Mouse (Mus musculus): ENCODE measurements around the gene Gm6482. TPM values are rescaled to one million over a fixed set of nuclear protein-coding genes. Genes with fewer than 3 reads are reported as not detected.

The Gm6482 gene
- polyA plus RNA-seq (2012; rRNA removed): not detected in 2 replicates

DNA sequence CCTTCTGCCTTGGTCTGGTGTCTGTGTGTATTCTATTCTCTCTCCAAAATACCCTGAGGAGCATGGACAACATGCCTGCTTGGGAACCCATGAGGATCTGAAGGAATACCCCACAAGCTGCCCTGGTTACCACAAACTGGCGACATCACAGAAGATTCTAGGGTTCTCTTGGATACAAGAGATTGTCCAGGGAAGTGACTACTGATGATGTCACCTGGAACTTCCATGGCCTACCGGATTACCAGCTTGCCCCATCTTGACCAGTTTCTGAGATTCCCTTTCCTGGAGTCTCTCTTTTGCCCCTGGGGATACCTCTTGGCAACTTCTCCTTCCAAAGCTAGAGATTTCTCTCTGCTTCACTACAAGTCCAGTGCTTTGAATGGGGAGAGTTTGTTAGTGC, at the start of gene Gm6482:
Gene Gm6482, minus strand, starts transcription at position 101 of the 400 bp plus-strand sequence.

DNA sequence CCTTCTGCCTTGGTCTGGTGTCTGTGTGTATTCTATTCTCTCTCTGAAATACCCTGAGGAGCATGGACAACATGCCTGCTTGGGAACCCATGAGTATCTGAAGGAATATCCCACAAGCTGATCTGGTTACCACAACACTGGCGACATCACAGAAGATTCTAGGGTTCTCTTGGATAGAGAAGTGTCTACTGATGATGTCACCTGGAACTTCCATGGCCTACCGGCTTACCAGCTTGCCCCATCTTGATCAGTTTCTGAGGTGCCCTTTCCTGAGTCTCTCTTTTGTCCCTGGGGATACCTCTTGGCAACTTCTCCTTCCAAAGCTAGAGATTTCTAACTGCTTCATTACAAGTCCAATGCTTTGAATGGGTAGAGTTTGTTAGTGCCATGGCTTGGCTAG, 45.3 kb upstream of the Gm6482 start, which contains the start of gene Gm7954:
Gene Gm7954, minus strand, starts transcription at position 101 of the 400 bp plus-strand sequence.

DNA sequence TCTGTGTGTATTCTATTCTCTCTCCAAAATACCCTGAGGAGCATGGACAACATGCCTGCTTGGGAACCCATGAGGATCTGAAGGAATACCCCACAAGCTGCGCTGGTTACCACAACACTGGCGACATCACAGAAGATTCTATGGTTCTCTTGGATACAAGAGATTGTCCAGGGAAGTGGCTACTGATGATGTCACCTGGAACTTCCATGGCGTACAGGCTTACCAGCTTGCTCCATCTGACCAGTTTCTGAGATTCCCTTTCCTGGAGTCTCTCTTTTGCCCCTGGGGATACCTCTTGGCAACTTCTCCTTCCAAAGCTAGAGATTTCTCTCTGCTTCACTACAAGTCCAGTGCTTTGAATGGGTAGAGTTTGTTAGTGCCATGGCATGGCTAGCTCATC, 21.8 kb downstream of the Gm6482 start, which contains the start of gene Gm7945:
Gene Gm7945, minus strand, starts transcription at position 101 of the 400 bp plus-strand sequence.

Other genes with a start within 250 kb of the Gm6482 start
- 0.21 and 0.84 TPM in 2 replicates for gene Sftpd, start 223.1 kb downstream of the Gm6482 start, polyA plus RNA-seq (2012; rRNA removed)
- gene Gm2832, start 129.5 kb downstream of the Gm6482 start, polyA plus RNA-seq (2012; rRNA removed): 0.01 and 0.02 TPM in 2 replicates
- not detected in 2 replicates for gene Gm5798, start 59.7 kb downstream of the Gm6482 start, polyA plus RNA-seq (2012; rRNA removed)
- gene Gm7945, start 21.9 kb downstream of the Gm6482 start, polyA plus RNA-seq (2012; rRNA removed): not detected in 2 replicates
- gene Gm7954, start 45.2 kb upstream of the Gm6482 start, polyA plus RNA-seq (2012; rRNA removed): not detected in 2 replicates
- not detected in 2 replicates for gene Gm3486, start 81.2 kb upstream of the Gm6482 start, polyA plus RNA-seq (2012; rRNA removed)
- not detected in 2 replicates for gene Gm7970, start 147.3 kb upstream of the Gm6482 start, polyA plus RNA-seq (2012; rRNA removed)
- gene 1700049E17Rik2, start 164.9 kb upstream of the Gm6482 start, polyA plus RNA-seq (2012; rRNA removed): not detected in 2 replicates
- gene Gm3072, start 216.3 kb upstream of the Gm6482 start, polyA plus RNA-seq (2012; rRNA removed): not detected in 2 replicates
- gene Gm3676, start 238.2 kb upstream of the Gm6482 start, polyA plus RNA-seq (2012; rRNA removed): not detected in 2 replicates